Mouse (Mus musculus) liver, adult 2 months (tissue): ENCODE data around the gene Zswim5.

ENCODE experiments used
- CTCF ChIP-seq: fragments of 200-500 bp; IDR thresholded peaks from 2 replicates; pipeline ENCODE4 v1.5.1; 2011; ENCODE audit warnings: low read depth, low read length, control low read depth
- POLR2A ChIP-seq: fragments of 200-500 bp; IDR thresholded peaks from 2 replicates; pipeline ENCODE4 v1.6.1; 2011; ENCODE audit warnings: low read length, control low read depth; ENCODE audit not compliant: insufficient read depth; ENCODE audit errors: extremely low read depth

GRCm38 (mm10) chr4:116993672-116994621 is 116.8 kb downstream of the Zswim5 start, which contains the start of gene Urod:
- TF ChIP-seq POLR2A (no peak), CTCF (no peak)
